ENCODE assay signal across 8 mouse cellular contexts in the genomic region with DNA sequence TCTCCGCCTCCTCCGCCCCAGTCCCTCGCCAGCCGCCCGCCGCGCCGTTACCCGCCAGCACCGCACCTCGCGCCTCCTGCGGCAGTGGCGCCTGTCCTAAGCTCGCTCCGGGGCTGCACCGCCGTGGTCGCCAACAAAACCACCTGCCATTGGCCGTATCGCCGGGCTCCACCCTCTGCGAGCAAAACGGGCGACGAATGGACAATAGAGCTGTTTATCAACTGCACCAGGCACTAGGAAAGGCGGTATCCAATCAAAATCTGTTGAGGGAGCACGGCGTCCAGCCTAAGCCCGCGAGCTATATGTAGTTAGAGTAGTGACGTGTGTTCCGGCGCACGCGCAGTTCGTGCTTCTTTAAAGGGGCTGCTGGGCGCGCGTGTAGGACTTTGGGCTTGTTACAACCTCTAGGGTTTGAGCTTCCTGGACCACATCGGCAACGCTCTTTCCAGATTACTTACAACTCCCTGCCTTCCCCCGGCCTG. TPM values are rescaled to one million over a fixed set of nuclear protein-coding genes. Genes with fewer than 3 reads are reported as not detected.
DNase-seq lines count a peak whose midpoint lies in the region; ATAC-seq and TF ChIP-seq lines count a peak whose summit lies in the region.

A gene (minus strand): TSS at position 131 of the 482 bp plus-strand sequence.

- no peaks in the 10 kb centered on the region for H3K9me3 ChIP-seq in megakaryocyte, embryonic 14.5 days

- TF ChIP-seq POLR2A in cortical plate, adult 2 months (IDR thresholded peaks at IDR 0.05; ENCODE audit: extremely low read depth, insufficient read depth, low read length), result peak; percentile 66; the same call in 1 of the 2 replicates

- H3K27me3 ChIP-seq in megakaryocyte, embryonic 14.5 days (replicated peaks), result no peaks in the 10 kb centered on the region

- peak; percentile 99 for DNase-seq in gastrocnemius, adult 8-10 months (ENCODE audit: low spot score in 2 of 2)
- DNase-seq in hindlimb bud, embryonic 11.5 days (ENCODE audit: extremely low spot score, low read depth, low spot score), result peak; percentile 98
- peak; percentile 99 to 100 for DNase-seq in left cerebral cortex, adult 8-10 months (ENCODE audit: low spot score in 2 of 2)
- DNase-seq in right cerebral cortex, postnatal 10 days (ENCODE audit: low spot score in 2 of 2), result peak; percentile 98 to 100
- DNase-seq in urinary bladder, postnatal 25 days (ENCODE audit: low spot score), result peak; percentile 97

- H3K27ac ChIP-seq in cortical plate, adult 2 months (ENCODE audit: insufficient read depth, low read length), result peak within 1 kb of the TSS; percentile 80

- peak within 1 kb of the TSS; percentile 57 for H3K4me3 ChIP-seq in cortical plate, adult 2 months (ENCODE audit: insufficient read depth, low read length)
- peak within 1 kb of the TSS; percentile 98 for H3K4me3 ChIP-seq in megakaryocyte, embryonic 14.5 days (replicated peaks)

- H3K4me1 ChIP-seq in cortical plate, adult 2 months (ENCODE audit: control insufficient read depth, insufficient read depth, low read length), result peaks cover 2% of the 10 kb centered on the region; the same call in 1 of the 2 replicates
- peaks cover 47% of the 10 kb centered on the region for H3K4me1 ChIP-seq in megakaryocyte, embryonic 14.5 days

- ATAC-seq in activated CD4-positive, CD25-positive, alpha-beta regulatory T cell, adult 4 months, result peak; percentile 91

- no peak for TF ChIP-seq CTCF in cortical plate, adult 2 months (IDR thresholded peaks at IDR 0.05; ENCODE audit: extremely low read depth, insufficient read depth, low read length)

- H3K36me3 ChIP-seq in megakaryocyte, embryonic 14.5 days (replicated peaks; ENCODE audit: low read length), result peaks cover 39% of the 10 kb centered on the region

RNA-seq across cellular contexts. Expression of the gene that starts here (rescaled TPM):
- 100 to 1,000 TPM; 246 to 261 TPM for polyA plus RNA-seq in activated CD4-positive, CD25-positive, alpha-beta regulatory T cell, adult 4 months (2017; shearing (Covaris generic))
- 130 TPM in 2 replicates for polyA plus RNA-seq in cortical plate, adult 2 months (2012; rRNA removed)
- total RNA-seq in gastrocnemius, adult 8-10 months (2022), result 100 to 1,000 TPM; 181 to 185 (median 183) TPM
- 100 to 1,000 TPM; 106 to 123 (median 113) TPM for total RNA-seq in left cerebral cortex, adult 8-10 months (2022)
- 5.7 and 38.9 TPM in 2 replicates for polyA plus RNA-seq in megakaryocyte, embryonic 14.5 days (2012; ENCODE audit: insufficient read depth, low replicate concordance)

Comparison
In these comparisons a context has a peak if more than half of its experiments do, and no peak if none do; other contexts are left out.
1. Peak in every context shown above with its lines: DNase-seq, ATAC-seq, H3K4me3 ChIP-seq and H3K27ac ChIP-seq.